Mouse (Mus musculus) 3T3-L1 (cell line): ENCODE results near the gene Ccl6.
A peak's percentile ranks its signal among the peaks of the same experiment; 100 is the strongest.

Experiments
- DNase-seq: peaks from one replicate; pipeline ENCODE4 v3.0.0-alpha.2; 2015; ENCODE audit warnings: low read depth, low spot score

Gene Ccl6

GRCm38 (mm10) chr11:83597796-83598195 is 4.9 kb upstream of the Ccl6 start:
- peak; percentile 76 for DNase-seq

GRCm38 (mm10) chr11:83595669-83596455 is 3.0 kb upstream of the Ccl6 start:
- no peak for DNase-seq

GRCm38 (mm10) chr11:83593453-83593852 is 566 bp upstream of the Ccl6 start:
- DNase-seq = no peak

- no peak for DNase-seq
Observed at GRCm38 (mm10) chr11:83584232-83584631, 8.7 kb downstream of the Ccl6 start.

GRCm38 (mm10) chr11:83583450-83583754 is 9.5 kb downstream of the Ccl6 start:
- no peak for DNase-seq

GRCm38 (mm10) chr11:83582626-83583449 is 10.0 kb downstream of the Ccl6 start:
- peak; percentile 99 for DNase-seq

GRCm38 (mm10) chr11:83581626-83582610 is 11.0 kb downstream of the Ccl6 start:
- DNase-seq = peak; percentile 45

- peak; percentile 93 for DNase-seq
Observed at GRCm38 (mm10) chr11:83580699-83581232, 12.1 kb downstream of the Ccl6 start.

- DNase-seq = no peak
Observed at GRCm38 (mm10) chr11:83578999-83579398, 13.9 kb downstream of the Ccl6 start.

GRCm38 (mm10) chr11:83578186-83578760 is 14.6 kb downstream of the Ccl6 start, which contains the start of gene Ccl9:
Ccl9 (minus strand) TSS chr11:83578636.
- DNase-seq = peak; percentile 67

- DNase-seq = peak; percentile 97
Observed at GRCm38 (mm10) chr11:83576927-83577555, 15.8 kb downstream of the Ccl6 start.

- no peak for DNase-seq
Observed at GRCm38 (mm10) chr11:83572834-83573233, 20.1 kb downstream of the Ccl6 start.

- DNase-seq = no peak
Observed at GRCm38 (mm10) chr11:83572223-83572622, 20.7 kb downstream of the Ccl6 start.

- DNase-seq = no peak
Observed at GRCm38 (mm10) chr11:83570189-83570588, 22.7 kb downstream of the Ccl6 start.

- DNase-seq = no peak
Observed at GRCm38 (mm10) chr11:83569249-83569648, 23.6 kb downstream of the Ccl6 start.

- DNase-seq = no peak
Observed at GRCm38 (mm10) chr11:83568786-83569185, 24.1 kb downstream of the Ccl6 start.

- no peak for DNase-seq
Observed at GRCm38 (mm10) chr11:83568061-83568460, 24.8 kb downstream of the Ccl6 start.

GRCm38 (mm10) chr11:83567311-83567710 is 25.6 kb downstream of the Ccl6 start:
- no peak for DNase-seq

GRCm38 (mm10) chr11:83566617-83567016 is 26.3 kb downstream of the Ccl6 start:
- DNase-seq = no peak

GRCm38 (mm10) chr11:83563754-83564153 is 29.1 kb downstream of the Ccl6 start:
- peak; percentile 99 for DNase-seq
